Mouse (Mus musculus) intestine, postnatal 0 days (tissue): Measurements from ENCODE around the gene Dusp27. TPM values are rescaled to one million over a fixed set of nuclear protein-coding genes. Genes with fewer than 3 reads are reported as not detected.
A peak's percentile ranks its signal among the peaks of the same experiment; 100 is the strongest.

Experiments used
- ATAC-seq: fragments of 200-750 bp; cut with Nextera tagmentation; 2 replicates; pipeline ENCODE4 v1.8.0; 2017; ENCODE audit warnings: mild to moderate bottlenecking, moderate TSS enrichment, moderate library complexity
- H3K27ac ChIP-seq: fragments of 300-500 bp; sonication (generic); 2 replicates; pipeline ENCODE4 v1.5.1; 2014; ENCODE audit warnings: mild to moderate bottlenecking, low read depth, low read length, moderate library complexity
- H3K27me3 ChIP-seq: fragments of 300-500 bp; sonication (generic); replicated peaks from 2 replicates; pipeline ENCODE4 v1.6.1; 2014; ENCODE audit warnings: low read length, mixed read lengths; ENCODE audit not compliant: control insufficient read depth, insufficient read depth
- H3K36me3 ChIP-seq: fragments of 300-500 bp; sonication (generic); 2 replicates; pipeline ENCODE4 v1.6.1; 2014; ENCODE audit warnings: mild to moderate bottlenecking, moderate library complexity; ENCODE audit not compliant: control insufficient read depth, insufficient read depth
- H3K4me1 ChIP-seq: fragments of 300-500 bp; sonication (generic); replicated peaks from 2 replicates; pipeline ENCODE4 v1.6.1; 2014; ENCODE audit warnings: antibody characterized with exemption, low read length, mixed read lengths; ENCODE audit not compliant: control insufficient read depth, insufficient read depth
- H3K4me2 ChIP-seq: fragments of 300-500 bp; sonication (generic); replicated peaks from 2 replicates; pipeline ENCODE4 v1.6.1; 2014; ENCODE audit warnings: low read depth, mild to moderate bottlenecking, moderate library complexity
- H3K4me3 ChIP-seq: fragments of 300-500 bp; sonication (generic); 2 replicates; pipeline ENCODE4 v1.5.1; 2014; ENCODE audit warnings: low read depth, low read length
- H3K9ac ChIP-seq: fragments of 300-500 bp; sonication (generic); 2 replicates; pipeline ENCODE4 v1.6.1; 2014; ENCODE audit warnings: mild to moderate bottlenecking, low read depth, low read length
- H3K9me3 ChIP-seq: fragments of 300-500 bp; sonication (generic); 2 replicates; pipeline ENCODE4 v1.6.1; 2016; ENCODE audit warnings: mixed run types; ENCODE audit not compliant: control insufficient read depth
- CTCF ChIP-seq: sonication (generic); IDR thresholded peaks from 2 replicates; pipeline ENCODE4 v1.5.1; 2016; ENCODE audit warnings: low read depth, mild to moderate bottlenecking, control low read depth, antibody characterized with exemption, moderate library complexity
- WGBS: fragments of 180-500 bp; shearing (Covaris S2); extraction: QIAGEN DNeasy Blood & Tissue Kit; methylation state at CpG from one replicate; pipeline ENCODE4 v1.1.7; 2014; 5-methylcytosine and 5-hydroxymethylcytosine counted together
- polyA plus RNA-seq: library from polyadenylated mRNA; unstranded; fragments of >200 nt; fragmentation: Nextera tagmentation; extraction: Ambion mirVana; gene quantifications from 2 replicates; pipeline ENCODE4 v1.2.1, GENCODE M21; 2015

The Dusp27 gene
- polyA plus RNA-seq, 1 experiment from 2014 or later, result 0.99 TPM

- H3K4me1 ChIP-seq, result no peaks in the 10 kb centered on the region
- ATAC-seq, result no peak
- H3K9me3 ChIP-seq, result no peaks in the 10 kb centered on the region
- no peak overlapping the region for H3K27ac ChIP-seq
- no peak overlapping the region for H3K9ac ChIP-seq
- TF ChIP-seq CTCF, result no peak
- WGBS, result 95% methylated on average over 9 of the region's 9 CpGs
- no peak overlapping the region for H3K4me2 ChIP-seq
- no peak overlapping the region for H3K4me3 ChIP-seq
- H3K36me3 ChIP-seq, result peaks cover 27% of the 10 kb centered on the region
- H3K27me3 ChIP-seq, result no peaks in the 10 kb centered on the region
Measured at GRCm38 (mm10) chr1:166165159-166165558, 37.4 kb upstream of the Dusp27 start.

DNA sequence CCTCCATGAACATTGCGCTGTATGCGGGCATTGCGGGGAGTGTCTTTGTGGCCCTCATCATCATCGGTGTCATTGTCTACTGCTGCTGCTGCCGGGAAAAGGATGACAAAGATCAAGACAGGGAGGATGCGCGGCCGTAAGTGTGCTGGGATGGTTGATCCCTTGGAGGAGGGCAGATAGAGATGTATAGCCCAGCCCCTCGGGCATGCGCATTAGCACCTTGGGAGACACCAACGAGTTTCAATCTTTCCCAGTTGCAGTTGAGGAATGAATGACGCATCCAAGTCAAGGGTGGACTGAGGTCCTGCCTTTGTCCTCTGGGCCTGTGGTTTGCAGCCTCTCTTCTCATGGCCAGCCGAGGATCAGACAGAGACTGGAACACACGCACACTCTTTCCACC is 36.9 kb upstream of the Dusp27 start:
- Histone ChIP-seq H3K27me3 (no peaks in the 10 kb centered on the region), H3K4me2 (no peak overlapping the region), H3K9me3 (no peaks in the 10 kb centered on the region), H3K4me1 (no peaks in the 10 kb centered on the region), H3K36me3 (peaks cover 27% of the 10 kb centered on the region), H3K27ac (no peak overlapping the region), H3K4me3 (no peak overlapping the region), H3K9ac (no peak overlapping the region)
- no peak for ATAC-seq
- 91% methylated on average over 14 of the region's 14 CpGs for WGBS
- no peak for TF ChIP-seq CTCF

DNA sequence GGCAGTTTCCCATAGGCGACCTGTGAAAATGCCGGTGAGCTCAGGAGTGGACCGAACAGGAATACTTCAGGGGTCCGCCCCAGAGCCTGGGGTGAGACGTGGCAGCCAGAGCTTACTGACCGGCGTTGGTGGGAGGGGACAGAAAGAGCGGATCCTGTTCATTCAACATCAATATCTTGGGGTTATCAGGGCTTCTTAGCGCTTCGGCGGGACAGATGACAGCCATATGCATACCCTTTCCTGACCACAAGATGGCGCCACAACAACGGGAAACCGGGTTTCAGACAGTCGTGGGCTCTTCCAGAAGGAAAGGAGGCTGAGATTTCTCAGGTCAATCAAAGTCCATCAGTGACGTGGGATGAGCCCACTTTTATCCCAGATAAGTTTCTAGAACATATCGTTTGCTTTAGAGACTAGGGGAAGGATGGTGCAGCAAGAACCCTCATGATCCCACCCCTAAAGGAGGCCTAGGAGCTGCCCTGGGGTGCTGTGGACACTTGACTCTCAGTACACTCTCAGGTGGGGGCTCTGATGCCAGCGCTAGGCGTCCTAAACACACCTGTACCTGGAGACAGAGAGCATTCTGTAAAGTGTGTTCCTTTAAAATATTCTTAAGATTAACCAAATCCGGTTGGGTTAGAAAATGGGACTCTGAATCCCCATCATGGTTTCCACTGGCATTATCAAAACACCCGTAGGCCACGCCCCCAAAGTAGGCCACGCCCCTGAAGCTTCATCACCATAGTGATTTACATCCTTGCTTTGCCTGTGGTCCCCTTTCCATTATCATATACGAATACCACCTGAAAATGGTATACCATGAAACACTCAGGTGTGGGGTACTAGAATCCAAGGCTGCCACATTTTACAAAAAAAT is 33.1 kb upstream of the Dusp27 start:
- H3K36me3 ChIP-seq, result peaks cover 31% of the 10 kb centered on the region
- TF ChIP-seq CTCF, result peak; percentile 93
- whole genome bisulfite sequencing, result 19% methylated on average over 24 of the region's 24 CpGs
- no peaks in the 10 kb centered on the region for H3K9me3 ChIP-seq
- no peak overlapping the region for H3K4me2 ChIP-seq
- no peak overlapping the region for H3K27ac ChIP-seq
- no peak overlapping the region for H3K4me3 ChIP-seq
- peak; percentile 60; the same call in 1 of the 2 replicates for ATAC-seq
- no peaks in the 10 kb centered on the region for H3K4me1 ChIP-seq
- no peak overlapping the region for H3K9ac ChIP-seq
- no peaks in the 10 kb centered on the region for H3K27me3 ChIP-seq

DNA sequence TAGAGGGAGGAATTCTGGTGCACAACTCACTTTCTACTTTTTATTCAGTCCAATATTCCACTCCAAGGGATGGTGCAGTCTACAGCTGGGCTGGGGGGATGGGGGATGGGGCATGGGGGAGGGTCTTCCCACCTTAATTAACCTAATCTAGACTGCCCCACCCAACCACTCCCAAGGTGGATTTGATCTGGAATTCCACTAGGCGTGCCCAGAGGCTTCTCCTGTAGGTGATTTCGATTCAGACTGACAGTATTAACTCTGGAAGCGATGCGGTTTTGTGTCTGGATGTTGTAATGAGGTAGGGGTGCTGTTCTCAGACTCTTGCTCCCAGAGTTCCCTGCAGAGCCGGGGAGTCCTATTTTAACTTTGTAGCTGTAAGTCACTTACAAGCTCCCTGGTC is 32.4 kb upstream of the Dusp27 start:
- 62% methylated on average over 5 of the region's 5 CpGs for WGBS
- Histone ChIP-seq H3K36me3 (peaks cover 27% of the 10 kb centered on the region), H3K4me1 (no peaks in the 10 kb centered on the region), H3K27me3 (no peaks in the 10 kb centered on the region), H3K9ac (no peak overlapping the region), H3K4me2 (no peak overlapping the region), H3K9me3 (no peaks in the 10 kb centered on the region), H3K27ac (no peak overlapping the region), H3K4me3 (no peak overlapping the region)
- TF ChIP-seq CTCF, result no peak
- no peak for ATAC-seq

DNA sequence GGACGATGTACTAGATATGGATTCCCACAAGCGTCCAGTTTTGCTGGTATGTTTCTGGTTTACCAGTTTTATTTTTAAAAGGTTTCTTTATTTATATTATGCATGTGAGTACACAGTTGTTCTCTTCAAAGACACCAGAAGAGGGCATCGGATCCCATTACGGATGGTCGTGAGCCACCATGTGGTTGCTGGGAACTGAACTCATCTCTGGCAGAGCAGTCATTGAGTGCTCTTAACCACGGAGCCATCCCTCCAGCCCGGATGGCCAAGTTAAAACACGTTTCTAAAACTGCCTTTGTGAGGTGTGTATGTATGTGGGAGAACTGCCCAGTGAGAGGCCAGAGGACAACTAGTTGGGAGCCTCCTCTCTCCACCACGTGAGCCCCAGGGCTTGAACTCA is 30.9 kb upstream of the Dusp27 start:
- Histone ChIP-seq H3K36me3 (peaks cover 13% of the 10 kb centered on the region; the same call in 1 of the 2 replicates), H3K4me3 (no peak overlapping the region), H3K4me1 (peaks cover 5% of the 10 kb centered on the region; the same call in 1 of the 2 replicates), H3K27ac (no peak overlapping the region), H3K9me3 (no peaks in the 10 kb centered on the region), H3K9ac (no peak overlapping the region), H3K27me3 (no peaks in the 10 kb centered on the region), H3K4me2 (no peak overlapping the region)
- WGBS, result 72% methylated on average over 9 of the region's 9 CpGs
- no peak for ATAC-seq
- TF ChIP-seq CTCF, result peak; percentile 35

DNA sequence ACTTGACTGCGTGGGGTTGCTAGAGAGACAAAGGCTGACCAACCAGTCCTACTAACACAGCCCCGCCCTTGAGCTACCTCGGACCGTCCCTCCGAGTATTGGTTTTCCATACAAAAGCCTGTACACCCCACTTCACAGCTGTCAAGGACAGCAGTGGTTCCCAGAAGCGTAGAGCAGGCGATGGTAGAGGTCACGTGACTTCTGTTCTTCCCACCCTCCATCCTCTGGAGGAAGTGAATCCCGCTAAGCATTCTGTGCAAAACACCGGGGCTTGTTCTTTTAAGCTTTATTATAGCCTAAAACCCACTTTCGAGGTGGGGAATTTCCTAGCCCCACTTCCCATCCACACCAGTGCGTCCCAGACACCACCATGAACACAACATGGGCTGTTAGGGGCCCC is 30.0 kb upstream of the Dusp27 start:
- H3K4me3 ChIP-seq, result no peak overlapping the region
- H3K4me1 ChIP-seq, result peaks cover 5% of the 10 kb centered on the region; the same call in 1 of the 2 replicates
- peaks cover 14% of the 10 kb centered on the region; the same call in 1 of the 2 replicates for H3K36me3 ChIP-seq
- no peak overlapping the region for H3K27ac ChIP-seq
- no peak for ATAC-seq
- no peaks in the 10 kb centered on the region for H3K27me3 ChIP-seq
- H3K9ac ChIP-seq, result no peak overlapping the region
- no peak for TF ChIP-seq CTCF
- WGBS, result 74% methylated on average over 12 of the region's 12 CpGs
- no peaks in the 10 kb centered on the region for H3K9me3 ChIP-seq
- H3K4me2 ChIP-seq, result no peak overlapping the region
